Mouse (Mus musculus) stomach, embryonic 15.5 days (tissue): ENCODE measurements around the gene Gm4869. TPM values are rescaled to one million over a fixed set of nuclear protein-coding genes. Genes with fewer than 3 reads are reported as not detected.
"Not testable (repeated sequence)": the region's sequence is repeated elsewhere in the genome, so short reads cannot be mapped to it uniquely, and the experiment has no call there.

Source experiments
- ATAC-seq: fragments of 200-750 bp; cut with Nextera tagmentation; 2 replicates; pipeline ENCODE4 v1.8.0; 2017; ENCODE audit warnings: low read depth, moderate number of reproducible peaks, moderate TSS enrichment; ENCODE audit not compliant: insufficient read depth, low FRiP score
- H3K27ac ChIP-seq: fragments of 300-500 bp; sonication (generic); 2 replicates; pipeline ENCODE4 v1.5.1; 2015; ENCODE audit warnings: mild to moderate bottlenecking, inconsistent platforms
- H3K27me3 ChIP-seq: fragments of 300-500 bp; sonication (generic); replicated peaks from 2 replicates; pipeline ENCODE4 v1.6.1; 2015; ENCODE audit warnings: inconsistent platforms
- H3K36me3 ChIP-seq: fragments of 300-500 bp; sonication (generic); 2 replicates; pipeline ENCODE4 v1.6.1; 2015; ENCODE audit warnings: inconsistent platforms
- H3K4me1 ChIP-seq: fragments of 300-500 bp; sonication (generic); 2 replicates; pipeline ENCODE4 v1.6.1; 2015; ENCODE audit warnings: inconsistent platforms
- H3K4me2 ChIP-seq: fragments of 300-500 bp; sonication (generic); 2 replicates; pipeline ENCODE4 v1.6.1; 2015; ENCODE audit warnings: mild to moderate bottlenecking, inconsistent platforms
- H3K4me3 ChIP-seq: fragments of 300-500 bp; sonication (generic); replicated peaks from 2 replicates; pipeline ENCODE4 v1.5.1; 2015; ENCODE audit warnings: inconsistent platforms
- H3K9ac ChIP-seq: fragments of 300-500 bp; sonication (generic); 2 replicates; pipeline ENCODE4 v1.6.1; 2015; ENCODE audit warnings: inconsistent platforms
- H3K9me3 ChIP-seq: fragments of 300-500 bp; sonication (generic); 2 replicates; pipeline ENCODE4 v1.6.1; 2016; ENCODE audit warnings: inconsistent platforms
- WGBS: fragments of 180-500 bp; shearing (Covaris S2); methylation state at CpG from one replicate; pipeline ENCODE4 v1.1.7; 2015; 5-methylcytosine and 5-hydroxymethylcytosine counted together
- polyA plus RNA-seq: library from polyadenylated mRNA; unstranded; fragments of >200 nt; fragmentation: Nextera tagmentation; extraction: Ambion mirVana; gene quantifications from 2 replicates; pipeline ENCODE4 v1.2.1, GENCODE M21; 2015

Gm4869 gene
- polyA plus RNA-seq, 1 experiment from 2014 or later: not detected

GRCm38 (mm10) chr5:140481458-140481857 lies 36.0 kb downstream of the Gm4869 start:
- Histone ChIP-seq H3K9me3 (no peaks in the 10 kb centered on the region), H3K4me1 (no peaks in the 10 kb centered on the region), H3K27me3 (no peaks in the 10 kb centered on the region), H3K4me2 (no peak overlapping the region), H3K36me3 (no peaks in the 10 kb centered on the region), H3K4me3 (no peak overlapping the region), H3K9ac (no peak overlapping the region), H3K27ac (no peak overlapping the region)
- WGBS: 62% methylated on average over 4 of the region's 4 CpGs
- ATAC-seq: no peak

DNA sequence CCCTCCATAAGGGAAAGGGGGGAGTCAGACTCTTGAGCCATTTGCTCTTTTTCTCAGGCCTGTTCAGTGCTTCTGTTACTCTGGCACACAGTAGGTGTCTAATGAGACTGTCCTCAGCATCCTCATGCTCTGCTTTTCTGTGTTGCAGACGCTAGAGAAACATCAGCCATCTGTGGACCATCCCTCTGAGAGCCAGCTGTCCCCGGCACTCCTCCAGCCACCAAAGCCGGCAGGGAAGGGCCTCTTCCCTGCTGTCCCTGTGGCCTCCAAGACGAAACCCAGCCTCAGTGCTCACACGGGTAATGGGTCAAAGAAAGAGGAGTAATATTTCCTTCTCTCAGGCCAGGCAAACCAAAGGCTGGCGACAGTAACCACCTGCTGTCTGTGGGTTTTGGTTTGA lies 45.7 kb downstream of the Gm4869 start:
- 60% methylated on average over 6 of the region's 6 CpGs for WGBS

DNA sequence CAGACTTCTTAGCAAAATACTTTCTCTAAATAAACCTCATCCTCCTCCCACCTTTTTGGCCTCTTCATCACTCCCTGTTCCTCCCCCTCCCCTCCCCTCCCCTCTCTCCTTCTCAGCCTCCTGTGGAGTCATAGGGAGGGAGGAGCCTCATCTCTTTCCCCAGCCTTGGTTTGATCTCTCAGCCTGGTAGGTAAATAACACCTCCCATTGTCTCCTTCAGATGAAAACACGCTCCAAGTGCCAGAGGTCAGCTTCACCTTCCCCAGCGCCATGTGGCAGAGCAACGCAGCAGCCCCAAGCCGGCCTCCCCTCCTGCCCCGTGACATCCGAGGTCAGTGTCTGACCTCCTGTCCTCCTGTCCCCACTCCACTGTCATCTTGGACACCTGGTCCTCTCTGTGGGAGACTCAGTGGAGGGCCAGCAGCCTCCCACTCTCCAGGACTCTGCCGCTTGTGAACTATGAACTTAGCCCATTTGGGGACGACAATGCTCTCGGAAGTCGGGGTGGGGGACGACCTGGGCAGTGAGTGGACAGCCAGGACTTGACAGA lies 47.3 kb downstream of the Gm4869 start:
- Histone ChIP-seq H3K4me3 (no peak overlapping the region), H3K4me1 (no peaks in the 10 kb centered on the region), H3K36me3 (no peaks in the 10 kb centered on the region), H3K4me2 (no peak overlapping the region), H3K9me3 (no peaks in the 10 kb centered on the region), H3K9ac (no peak overlapping the region), H3K27me3 (no peaks in the 10 kb centered on the region), H3K27ac (no peak overlapping the region)
- WGBS: 17% methylated on average over 11 of the region's 11 CpGs
- ATAC-seq: no peak

More for the DNA sequence above, 45.7 kb downstream of the Gm4869 start:
- H3K4me1 ChIP-seq: no peaks in the 10 kb centered on the region
- H3K27ac ChIP-seq: no peak overlapping the region
- H3K9ac ChIP-seq: no peak overlapping the region
- H3K4me2 ChIP-seq: no peak overlapping the region
- H3K27me3 ChIP-seq: no peaks in the 10 kb centered on the region
- no peaks in the 10 kb centered on the region for H3K36me3 ChIP-seq
- H3K4me3 ChIP-seq: no peak overlapping the region
- no peaks in the 10 kb centered on the region for H3K9me3 ChIP-seq
- no peak for ATAC-seq

GRCm38 (mm10) chr5:140498176-140498575 lies 52.7 kb downstream of the Gm4869 start:
- H3K27ac ChIP-seq: no peak overlapping the region
- no peaks in the 10 kb centered on the region for H3K36me3 ChIP-seq
- 72% methylated on average over 6 of the region's 6 CpGs for WGBS
- H3K4me1 ChIP-seq: peaks cover 8% of the 10 kb centered on the region
- no peak overlapping the region for H3K9ac ChIP-seq
- H3K27me3 ChIP-seq: no peaks in the 10 kb centered on the region
- ATAC-seq: no peak
- no peak overlapping the region for H3K4me2 ChIP-seq
- H3K9me3 ChIP-seq: no peaks in the 10 kb centered on the region
- no peak overlapping the region for H3K4me3 ChIP-seq

DNA sequence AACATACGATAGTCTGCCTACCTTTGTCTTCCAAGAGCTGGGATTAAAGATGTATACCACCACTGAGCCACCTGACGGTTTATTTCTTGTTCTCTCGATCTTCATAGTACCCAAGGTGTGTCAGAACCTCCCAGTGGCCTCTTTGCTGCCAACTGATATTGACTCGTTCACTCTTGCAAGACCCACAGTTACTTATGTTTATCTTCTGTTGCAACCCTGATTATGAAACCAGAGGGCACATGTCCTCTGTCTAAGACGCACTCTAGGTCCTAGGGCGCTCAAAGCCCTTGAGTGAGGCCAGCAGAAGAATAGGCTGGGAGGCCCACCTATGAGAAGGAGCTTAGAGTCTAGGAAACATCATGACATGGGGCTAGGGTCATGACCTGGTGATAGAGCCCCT lies 55.3 kb downstream of the Gm4869 start:
- Histone ChIP-seq H3K9me3 (no peaks in the 10 kb centered on the region), H3K4me1 (peaks cover 17% of the 10 kb centered on the region), H3K4me2 (no peak overlapping the region), H3K27me3 (no peaks in the 10 kb centered on the region), H3K27ac (no peak overlapping the region), H3K4me3 (no peak overlapping the region), H3K9ac (no peak overlapping the region), H3K36me3 (no peaks in the 10 kb centered on the region)
- ATAC-seq: no peak
- WGBS: 79% methylated on average over 6 of the region's 6 CpGs

GRCm38 (mm10) chr5:140501982-140502836 lies 56.8 kb downstream of the Gm4869 start:
- Histone ChIP-seq H3K36me3 (no peaks in the 10 kb centered on the region), H3K9me3 (no peaks in the 10 kb centered on the region), H3K4me2 (peak overlapping the region; percentile 47), H3K27ac (peak overlapping the region; percentile 49; the same call in 1 of the 2 replicates), H3K4me3 (peak overlapping the region; percentile 18), H3K9ac (no peak overlapping the region), H3K27me3 (no peaks in the 10 kb centered on the region), H3K4me1 (peaks cover 30% of the 10 kb centered on the region)
- no peak for ATAC-seq
- WGBS: 24% methylated on average over 14 of the region's 14 CpGs

DNA sequence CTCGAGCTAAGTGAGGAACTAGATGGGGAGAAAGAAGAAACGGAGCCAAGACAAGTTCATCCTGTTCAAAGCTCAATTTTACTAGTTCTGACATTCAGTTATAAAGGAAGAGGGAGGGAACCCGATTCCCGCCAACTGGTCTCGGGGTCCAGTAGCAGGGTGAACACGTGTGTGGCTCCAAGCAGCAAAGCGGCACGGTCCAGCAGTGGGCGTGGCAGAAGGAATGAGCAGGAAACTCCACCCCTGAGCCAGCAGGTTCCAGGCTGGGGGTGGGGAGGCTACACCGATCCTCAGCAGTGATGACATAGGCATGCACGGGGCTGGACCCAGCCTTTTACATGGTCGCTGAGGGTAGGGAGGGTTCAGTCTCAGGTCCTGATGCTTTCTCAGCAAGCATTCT lies 57.5 kb downstream of the Gm4869 start:
- H3K4me2 ChIP-seq: peak overlapping the region; percentile 47
- H3K4me3 ChIP-seq: peak overlapping the region; percentile 18
- ATAC-seq, H3K36me3 ChIP-seq, H3K9me3 ChIP-seq, H3K9ac ChIP-seq, H3K27me3 ChIP-seq: not testable (repeated sequence)
- under 1% methylated on average over 12 of the region's 12 CpGs for WGBS
- H3K27ac ChIP-seq: peak overlapping the region; percentile 49; the same call in 1 of the 2 replicates
- peaks cover 38% of the 10 kb centered on the region for H3K4me1 ChIP-seq

DNA sequence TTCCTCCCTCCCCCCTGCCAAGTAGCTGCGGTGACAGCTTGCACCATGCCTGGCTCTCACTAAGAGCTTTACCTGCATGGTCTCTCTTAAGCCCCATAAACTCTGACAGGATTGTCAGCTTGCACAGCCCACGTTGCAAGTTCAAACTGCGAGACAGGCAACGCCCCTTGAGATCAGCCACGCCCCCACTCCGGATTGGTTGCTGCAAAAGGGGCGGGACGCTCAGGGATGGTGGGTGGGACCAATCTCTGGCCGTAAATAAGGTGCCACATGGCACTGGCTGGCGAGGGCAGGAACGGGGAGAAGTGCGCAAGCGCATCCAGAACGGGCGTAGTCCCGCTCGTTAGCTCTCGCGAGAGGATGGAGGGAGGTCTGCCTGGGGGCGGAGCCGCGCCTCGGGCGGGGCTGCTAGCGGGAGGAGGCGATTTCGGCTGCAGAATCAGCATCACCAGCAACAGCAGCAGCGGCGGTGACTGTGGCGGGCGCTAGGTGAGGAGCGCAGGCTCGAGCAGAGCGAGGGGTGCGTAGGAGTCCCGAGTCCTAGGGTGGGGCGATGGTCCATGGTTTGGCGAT lies 59.8 kb downstream of the Gm4869 start, which contains the start of gene Chst12:
TSS of gene Chst12 (plus strand) at position 343 of the 573 bp plus-strand sequence.
- Histone ChIP-seq H3K9me3 (no peaks in the 10 kb centered on the region), H3K36me3 (no peaks in the 10 kb centered on the region), H3K4me3 (peak within 1 kb of the TSS; percentile 72), H3K4me1 (peaks cover 51% of the 10 kb centered on the region), H3K27ac (peak within 1 kb of the TSS; percentile 73), H3K4me2 (peak within 1 kb of the TSS; percentile 86), H3K27me3 (no peaks in the 10 kb centered on the region), H3K9ac (peak within 1 kb of the TSS; percentile 58; the same call in 1 of the 2 replicates)
- WGBS: under 1% methylated on average over 38 of the region's 38 CpGs
- ATAC-seq: peak; percentile 93

GRCm38 (mm10) chr5:140506096-140506794 lies 60.8 kb downstream of the Gm4869 start:
- no peaks in the 10 kb centered on the region for H3K9me3 ChIP-seq
- H3K36me3 ChIP-seq: no peaks in the 10 kb centered on the region
- no peaks in the 10 kb centered on the region for H3K27me3 ChIP-seq
- 21% methylated on average over 22 of the region's 22 CpGs for WGBS
- ATAC-seq: no peak
- peak overlapping the region; percentile 58; the same call in 1 of the 2 replicates for H3K9ac ChIP-seq
- peak overlapping the region; percentile 86 for H3K4me2 ChIP-seq
- H3K27ac ChIP-seq: peak overlapping the region; percentile 63
- peak overlapping the region; percentile 72 for H3K4me3 ChIP-seq
- peaks cover 53% of the 10 kb centered on the region for H3K4me1 ChIP-seq

DNA sequence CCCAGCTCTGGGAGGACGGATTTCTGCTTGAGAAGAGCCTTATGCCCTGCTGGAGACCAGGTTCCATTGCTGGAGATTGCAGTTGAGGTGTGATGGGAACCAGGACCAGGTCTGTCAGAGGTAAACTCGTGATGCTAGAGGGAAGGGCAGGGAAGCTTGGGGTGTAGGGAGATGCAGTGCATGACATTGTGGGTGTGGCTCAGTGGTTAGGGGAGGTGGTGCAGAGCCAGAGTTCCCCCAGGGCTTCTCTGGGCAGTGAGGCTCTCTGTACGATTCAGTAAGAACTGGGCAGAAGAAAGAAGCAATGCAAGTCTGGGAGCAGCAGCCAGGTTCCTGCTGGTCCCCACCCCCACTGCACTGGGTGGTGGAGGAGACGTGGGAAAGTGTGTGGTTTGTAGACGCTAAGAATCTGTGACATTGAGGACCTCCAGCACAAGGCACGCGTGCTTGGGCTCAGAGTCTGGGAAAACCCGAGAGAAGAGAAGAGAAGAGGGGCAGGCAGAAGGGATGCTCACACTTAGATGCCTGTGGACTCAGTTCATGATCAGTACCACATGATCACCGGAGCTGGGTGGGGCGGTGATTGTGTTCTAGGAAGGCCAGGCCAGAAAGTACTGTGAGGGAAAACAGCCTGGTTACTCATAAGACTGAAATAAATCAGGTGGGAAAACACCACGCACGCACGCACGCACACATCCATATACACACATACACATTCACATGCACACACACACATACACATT lies 62.2 kb downstream of the Gm4869 start:
- H3K9ac ChIP-seq: no peak overlapping the region
- no peak for ATAC-seq

DNA sequence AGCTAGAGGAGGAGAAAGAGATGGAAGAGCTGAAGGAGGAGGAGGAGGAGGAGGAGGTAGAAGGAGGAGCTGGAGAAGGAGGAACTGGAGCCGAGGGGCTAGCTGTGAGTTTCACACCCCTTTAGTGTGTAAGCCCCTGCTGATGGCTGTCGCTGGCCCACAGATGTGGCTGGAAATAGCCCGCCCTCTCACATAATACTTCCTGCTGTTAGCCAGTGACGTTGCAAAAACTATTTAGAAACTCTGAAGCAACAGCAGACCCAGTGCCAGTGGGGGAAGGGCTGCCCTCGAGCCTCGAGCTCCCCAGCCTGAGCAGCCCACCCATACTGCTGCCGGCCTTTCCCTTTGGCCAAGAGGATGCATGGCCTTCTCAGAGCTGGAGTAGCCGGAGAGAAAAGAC lies 63.2 kb downstream of the Gm4869 start:
- H3K27me3 ChIP-seq: no peaks in the 10 kb centered on the region
- no peaks in the 10 kb centered on the region for H3K36me3 ChIP-seq
- 0 out of 2 replicates have a peak overlapping the region, but pooled peaks have one; percentile 35 for H3K27ac ChIP-seq
- ATAC-seq: no peak
- H3K9ac ChIP-seq: no peak overlapping the region
- peaks cover 41% of the 10 kb centered on the region for H3K4me1 ChIP-seq
- H3K9me3 ChIP-seq: no peaks in the 10 kb centered on the region
- H3K4me2 ChIP-seq: peak overlapping the region; percentile 36
- WGBS: 34% methylated on average over 8 of the region's 8 CpGs
- H3K4me3 ChIP-seq: no peak overlapping the region

More for the DNA sequence above, 62.2 kb downstream of the Gm4869 start:
- H3K27ac ChIP-seq: 0 out of 2 replicates have a peak overlapping the region, but pooled peaks have one; percentile 35
- H3K36me3 ChIP-seq: no peaks in the 10 kb centered on the region
- H3K4me1 ChIP-seq: peaks cover 49% of the 10 kb centered on the region
- H3K9me3 ChIP-seq: no peaks in the 10 kb centered on the region
- no peaks in the 10 kb centered on the region for H3K27me3 ChIP-seq
- H3K4me2 ChIP-seq: peak overlapping the region; percentile 86; the same call in 1 of the 2 replicates
- H3K4me3 ChIP-seq: no peak overlapping the region
- 79% methylated on average over 14 of the region's 14 CpGs for WGBS
